Mouse (Mus musculus) CH12.LX (cell line): ENCODE results near the gene Rbbp8nl.

ENCODE experiments used
- CTCF ChIP-seq, 2 experiments: IDR thresholded peaks in 1 of 2; conservative IDR thresholded peaks in 1 of 2; 2 replicates each; pipeline ENCODE4 v1.5.1; 2011 to 2012; ENCODE audit warnings: low read depth in 2 of 2, low read length in 2 of 2, improper control_type of control experiment in 1 of 2, inconsistent platforms in 1 of 2, mild to moderate bottlenecking in 1 of 2, moderate library complexity in 1 of 2
- MAFK ChIP-seq: IDR thresholded peaks from 2 replicates; pipeline ENCODE4 v1.6.1; 2011; ENCODE audit warnings: low read length, improper control_type of control experiment; ENCODE audit not compliant: insufficient replicate concordance
- MAX ChIP-seq: IDR thresholded peaks from 2 replicates; pipeline ENCODE4 v1.6.1; 2011; ENCODE audit warnings: low read length, improper control_type of control experiment
- NELFE ChIP-seq: IDR thresholded peaks from 2 replicates; pipeline ENCODE4 v1.6.1; 2011; ENCODE audit warnings: low read depth, low read length, improper control_type of control experiment
- NRF1 ChIP-seq: IDR thresholded peaks from 2 replicates; pipeline ENCODE4 v1.6.1; 2014; ENCODE audit warnings: low read depth, mild to moderate bottlenecking, inconsistent platforms, low read length, improper control_type of control experiment, moderate library complexity
- POLR2A ChIP-seq: IDR thresholded peaks from 2 replicates; pipeline ENCODE4 v1.6.1; 2011; ENCODE audit warnings: low read depth, mild to moderate bottlenecking, improper control_type of control experiment, low read length

DNA sequence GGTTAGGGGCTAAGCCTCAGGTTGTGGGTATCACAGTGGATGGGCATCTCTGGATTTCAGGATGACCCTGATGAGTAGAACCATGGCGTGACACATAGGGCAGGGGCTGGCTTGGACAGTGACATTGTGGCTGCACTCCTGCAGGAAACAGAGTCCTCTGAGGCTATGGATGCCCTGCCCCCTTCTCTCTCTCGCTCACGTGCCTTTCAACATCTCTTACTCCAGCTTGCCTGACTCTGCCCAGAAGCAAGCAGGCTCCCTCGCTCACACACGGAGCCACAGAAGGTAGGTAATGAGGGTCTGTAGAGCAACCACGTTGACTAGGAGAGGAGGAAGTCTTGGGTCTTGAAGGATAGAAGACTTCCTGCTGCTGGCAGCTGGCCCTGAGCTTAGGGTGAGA is 824 bp upstream of the Rbbp8nl start:
- TF ChIP-seq MAFK, result no peak
- TF ChIP-seq CTCF (conservative IDR thresholded peaks at IDR 0.05 in 1 of 2, IDR thresholded peaks at IDR 0.05 in 1 of 2; ENCODE audit: low read depth in 2 of 2, low read length in 2 of 2), result no peak
- no peak for TF ChIP-seq MAX
- no peak for TF ChIP-seq NELFE
- no peak for TF ChIP-seq NRF1
- TF ChIP-seq POLR2A, result no peak
